Mouse (Mus musculus): ENCODE measurements at regions not wholly inside any gene's neighbourhood (a gene's known extent, or its start where the extent isn't known, plus 50 kb on each side); places are given as distances from the start of the nearest gene placed in this dataset.

DNA sequence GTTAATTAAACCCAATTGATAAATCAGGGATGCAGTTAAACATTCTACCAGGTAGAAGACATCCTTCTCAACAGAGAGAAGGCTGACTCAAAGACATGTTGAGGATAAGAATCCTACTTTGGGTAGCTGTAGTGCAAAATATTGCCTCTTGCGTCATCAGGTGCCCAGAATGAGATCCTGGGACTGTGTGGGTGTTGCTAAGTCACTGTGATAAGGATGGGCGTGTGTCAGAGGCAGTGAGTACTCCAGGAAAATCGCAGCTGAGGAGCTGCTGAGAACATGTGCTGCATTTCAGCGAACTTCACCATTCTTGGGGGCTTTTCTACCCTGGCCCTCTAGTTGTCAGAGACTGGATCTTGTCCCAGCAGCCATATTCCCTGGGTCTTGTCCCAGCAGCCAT lies 244.7 kb downstream of the Tle4 start:
- DNase-seq (ENCODE audit: extremely low spot score, low spot score), result no peak
- no peak overlapping the region for H3K27ac ChIP-seq
- WGBS, result 82% methylated on average over 4 of the region's 4 CpGs
- H3K9me3 ChIP-seq, result no peaks in the 10 kb centered on the region
- H3K36me3 ChIP-seq (replicated peaks), result no peaks in the 10 kb centered on the region
- no peak overlapping the region for H3K4me3 ChIP-seq
- 0 out of 2 replicates have a peak, but pooled peaks cover 7% of the 10 kb centered on the region for H3K27me3 ChIP-seq (ENCODE audit: poor library complexity, severe bottlenecking)
- no peaks in the 10 kb centered on the region; the same call in 1 of the 2 replicates for H3K4me1 ChIP-seq

DNA sequence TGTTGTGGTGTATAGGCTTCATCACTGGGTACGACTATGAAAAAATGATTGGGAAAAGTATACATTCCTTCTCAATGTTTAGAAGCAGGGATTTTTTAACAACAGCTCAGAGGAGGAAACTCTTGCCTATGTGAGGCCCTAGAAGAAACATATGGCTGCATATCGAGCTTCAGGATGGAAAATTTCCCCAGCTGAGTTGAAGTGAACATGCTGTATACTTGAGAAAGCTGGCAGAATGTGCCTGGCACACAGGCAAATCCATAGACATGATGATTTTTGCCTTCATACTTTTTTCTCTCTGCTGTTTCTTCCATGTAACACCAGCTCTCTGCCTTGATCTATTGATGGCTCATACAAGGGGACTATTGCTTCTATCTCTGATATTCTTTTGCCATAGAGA lies 242.7 kb downstream of the Tle4 start:
- no peaks in the 10 kb centered on the region for H3K4me1 ChIP-seq
- H3K4me3 ChIP-seq, result no peak overlapping the region
- H3K27ac ChIP-seq, result no peak overlapping the region
- DNase-seq (ENCODE audit: extremely low spot score, low spot score), result no peak
- H3K36me3 ChIP-seq (replicated peaks), result no peaks in the 10 kb centered on the region
- 89% methylated on average over 2 of the region's 2 CpGs for WGBS
- no peaks in the 10 kb centered on the region for H3K9me3 ChIP-seq
- 0 out of 2 replicates have a peak, but pooled peaks cover 7% of the 10 kb centered on the region for H3K27me3 ChIP-seq (ENCODE audit: poor library complexity, severe bottlenecking)

DNA sequence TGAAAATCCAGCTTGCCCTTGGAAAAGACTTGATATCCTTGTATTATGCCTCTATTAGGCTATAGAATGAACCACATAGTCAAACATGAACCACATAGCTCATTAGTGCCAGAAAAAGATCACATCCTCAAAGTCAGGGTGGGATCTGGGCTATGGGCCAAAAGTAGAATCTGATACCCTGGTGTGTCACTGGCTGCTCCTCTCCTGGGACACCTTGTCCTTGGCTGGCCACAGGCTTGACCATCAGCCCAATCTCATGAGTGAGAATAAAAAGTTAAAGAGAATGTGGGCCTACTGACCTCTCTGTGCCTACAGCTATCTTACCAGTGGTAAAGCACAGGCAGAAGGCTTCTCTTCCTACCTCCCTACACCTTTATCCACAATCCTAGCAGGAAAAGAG lies 241.9 kb downstream of the Tle4 start:
- DNase-seq (ENCODE audit: extremely low spot score, low spot score), result no peak
- H3K36me3 ChIP-seq (replicated peaks), result no peaks in the 10 kb centered on the region
- 0 out of 2 replicates have a peak, but pooled peaks cover 8% of the 10 kb centered on the region for H3K27me3 ChIP-seq (ENCODE audit: poor library complexity, severe bottlenecking)
- H3K4me1 ChIP-seq, result no peaks in the 10 kb centered on the region
- H3K4me3 ChIP-seq, result no peak overlapping the region
- H3K9me3 ChIP-seq, result no peaks in the 10 kb centered on the region
- no peak overlapping the region for H3K27ac ChIP-seq

DNA sequence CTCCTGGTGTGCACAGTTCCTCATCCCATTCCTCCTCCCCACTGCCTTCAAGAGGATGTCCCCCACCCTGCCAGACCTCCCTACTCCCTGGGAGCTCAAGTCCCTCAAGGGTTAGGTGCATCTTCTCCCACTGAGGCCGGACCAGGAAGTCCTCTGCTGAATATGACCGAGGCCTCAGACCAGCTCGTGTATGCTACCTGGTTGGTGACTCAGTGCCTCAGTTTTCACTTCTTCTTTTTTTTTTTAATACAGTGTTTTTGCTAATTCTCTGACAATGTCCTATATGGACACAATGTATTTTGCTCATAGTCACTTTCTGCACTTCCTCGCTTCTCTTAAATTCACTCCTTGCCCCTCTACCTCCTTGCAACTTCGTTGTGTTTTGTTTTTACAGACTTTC lies 237.2 kb downstream of the Tle4 start:
- H3K4me3 ChIP-seq, result no peak overlapping the region
- H3K4me1 ChIP-seq, result no peaks in the 10 kb centered on the region
- H3K27me3 ChIP-seq (ENCODE audit: poor library complexity, severe bottlenecking), result 0 out of 2 replicates have a peak, but pooled peaks cover 3% of the 10 kb centered on the region
- WGBS, result 85% methylated on average over 5 of the region's 5 CpGs
- H3K36me3 ChIP-seq (replicated peaks), result no peaks in the 10 kb centered on the region
- no peak overlapping the region for H3K27ac ChIP-seq
- H3K9me3 ChIP-seq, result no peaks in the 10 kb centered on the region
- no peak for DNase-seq (ENCODE audit: extremely low spot score, low spot score)

DNA sequence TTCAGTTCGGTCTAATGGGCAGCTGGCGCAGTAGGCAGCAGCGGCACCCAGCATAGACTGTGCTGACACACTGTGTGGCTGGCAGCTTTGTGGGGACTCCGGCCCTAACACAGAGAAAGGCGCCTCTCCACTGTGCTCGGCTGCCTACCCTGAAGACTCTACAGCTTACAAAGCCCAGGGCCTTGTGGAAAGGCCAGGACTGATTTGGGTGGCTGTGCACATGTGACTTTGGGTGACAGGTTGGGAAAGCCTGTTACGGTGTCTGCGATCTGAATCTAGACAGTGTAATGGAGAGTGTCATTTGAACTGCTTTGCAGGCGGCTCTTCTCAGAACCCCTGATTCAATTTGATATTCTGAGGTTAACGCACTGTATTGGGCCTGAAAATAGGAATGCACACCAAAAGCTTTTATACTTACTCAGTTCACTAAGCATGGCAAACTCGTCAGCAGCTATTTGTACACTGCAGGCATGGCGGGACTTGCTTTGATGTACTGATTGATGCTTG lies 228.7 kb downstream of the Tle4 start:
- peaks cover 22% of the 10 kb centered on the region for H3K4me1 ChIP-seq
- H3K4me3 ChIP-seq, result no peak overlapping the region
- H3K36me3 ChIP-seq (replicated peaks), result no peaks in the 10 kb centered on the region
- peaks cover 14% of the 10 kb centered on the region; the same call in 1 of the 2 replicates for H3K27me3 ChIP-seq (ENCODE audit: poor library complexity, severe bottlenecking)
- 72% methylated on average over 12 of the region's 12 CpGs for WGBS
- no peak for DNase-seq (ENCODE audit: extremely low spot score, low spot score)
- peak overlapping the region; percentile 65 for H3K27ac ChIP-seq
- H3K9me3 ChIP-seq, result no peaks in the 10 kb centered on the region

DNA sequence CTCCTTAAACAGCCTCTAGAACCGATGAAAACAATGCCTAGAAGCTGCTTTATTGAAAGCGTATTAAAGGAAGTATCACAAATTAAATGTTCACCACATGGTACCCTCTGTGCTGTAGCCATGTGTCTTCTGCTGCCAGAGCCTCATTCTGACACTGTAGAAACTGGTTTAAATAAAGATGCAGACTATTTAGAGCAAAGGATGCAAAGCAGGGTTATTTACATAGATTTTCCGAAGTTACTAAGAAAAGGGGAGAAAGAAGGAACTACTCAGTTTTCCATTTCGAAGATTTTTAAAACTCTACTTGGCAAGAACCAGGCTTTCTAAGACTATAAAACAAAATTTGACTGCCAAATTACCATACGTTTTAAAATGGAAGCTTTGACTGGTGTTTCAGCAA lies 226.5 kb downstream of the Tle4 start:
- no peak for DNase-seq (ENCODE audit: extremely low spot score, low spot score)
- H3K27ac ChIP-seq, result no peak overlapping the region
- 93% methylated on average over 5 of the region's 5 CpGs for WGBS
- no peaks in the 10 kb centered on the region for H3K36me3 ChIP-seq (replicated peaks)
- H3K9me3 ChIP-seq, result no peaks in the 10 kb centered on the region
- peaks cover 14% of the 10 kb centered on the region; the same call in 1 of the 2 replicates for H3K27me3 ChIP-seq (ENCODE audit: poor library complexity, severe bottlenecking)
- H3K4me1 ChIP-seq, result peaks cover 22% of the 10 kb centered on the region
- no peak overlapping the region for H3K4me3 ChIP-seq

DNA sequence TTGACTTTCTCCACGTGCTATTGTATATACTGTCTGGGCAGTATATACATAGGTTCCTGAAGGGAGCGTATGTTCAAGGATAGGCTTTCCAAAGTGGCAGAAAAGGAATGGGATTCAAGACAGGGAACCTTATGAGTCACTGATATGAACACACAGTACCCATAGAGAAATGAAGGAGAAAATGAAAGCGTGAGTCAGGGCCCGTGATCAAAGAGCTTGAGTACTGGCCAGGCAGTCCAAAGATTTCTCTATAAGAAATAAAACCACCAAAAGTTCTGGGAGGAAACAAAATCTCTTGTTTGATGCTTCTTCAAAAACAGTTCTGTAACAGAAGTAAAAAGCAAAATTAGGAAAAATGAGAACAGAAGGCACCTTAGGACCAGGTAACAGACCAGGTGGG lies 223.9 kb downstream of the Tle4 start:
- Histone ChIP-seq H3K4me1 (peaks cover 11% of the 10 kb centered on the region), H3K36me3 (replicated peaks) (no peaks in the 10 kb centered on the region), H3K9me3 (no peaks in the 10 kb centered on the region), H3K27ac (no peak overlapping the region), H3K4me3 (no peak overlapping the region), H3K27me3 (ENCODE audit: poor library complexity, severe bottlenecking) (peaks cover 12% of the 10 kb centered on the region; the same call in 1 of the 2 replicates)
- WGBS, result 95% methylated on average over 4 of the region's 4 CpGs
- DNase-seq (ENCODE audit: extremely low spot score, low spot score), result no peak

DNA sequence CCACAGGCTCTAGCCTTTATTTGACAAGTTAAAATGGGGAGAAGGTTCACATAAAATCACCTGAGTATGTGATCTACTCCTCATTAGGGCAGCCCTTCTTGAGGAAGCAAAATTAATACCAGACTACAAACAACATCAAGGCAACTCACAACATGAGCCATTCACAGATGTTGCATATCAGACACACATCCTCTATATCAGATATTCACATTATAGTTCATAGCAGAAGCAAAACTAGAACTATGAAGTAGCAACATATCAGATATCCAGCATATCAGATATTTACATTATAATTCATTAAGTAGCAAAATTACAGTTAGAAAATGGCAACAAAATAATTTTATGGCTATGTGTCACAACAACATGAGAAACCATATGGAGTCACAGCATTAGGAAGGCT lies 217.0 kb downstream of the Tle4 start:
- Histone ChIP-seq H3K4me3 (no peak overlapping the region), H3K27me3 (ENCODE audit: poor library complexity, severe bottlenecking) (no peaks in the 10 kb centered on the region), H3K9me3 (no peaks in the 10 kb centered on the region), H3K4me1 (no peaks in the 10 kb centered on the region), H3K36me3 (replicated peaks) (no peaks in the 10 kb centered on the region), H3K27ac (no peak overlapping the region)
- DNase-seq (ENCODE audit: extremely low spot score, low spot score), result no peak

DNA sequence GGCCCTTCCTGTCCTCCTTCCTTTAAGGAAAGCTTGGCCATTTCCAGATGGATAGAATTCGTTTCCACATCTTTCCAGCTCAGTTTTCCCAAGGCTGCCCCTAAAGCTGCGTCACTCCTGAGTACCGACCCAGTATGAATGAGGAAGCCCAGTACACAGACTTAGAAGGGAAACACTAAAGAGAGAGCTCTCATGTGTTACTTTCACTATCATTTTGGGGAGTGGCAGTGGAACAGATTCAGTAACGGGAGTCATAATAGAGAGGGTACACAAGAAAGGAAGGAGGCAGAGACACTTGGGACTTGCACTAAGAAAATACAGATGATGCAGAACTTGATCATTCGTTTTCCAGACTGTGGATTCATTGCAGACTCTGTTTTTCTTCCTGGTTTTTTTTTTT lies 210.1 kb downstream of the Tle4 start:
- no peak for DNase-seq (ENCODE audit: extremely low spot score, low spot score)
- WGBS, result 84% methylated on average over 5 of the region's 5 CpGs
- H3K9me3 ChIP-seq, result no peaks in the 10 kb centered on the region
- no peak overlapping the region for H3K27ac ChIP-seq
- H3K4me1 ChIP-seq, result no peaks in the 10 kb centered on the region
- H3K4me3 ChIP-seq, result no peak overlapping the region
- peaks cover 6% of the 10 kb centered on the region; the same call in 1 of the 2 replicates for H3K27me3 ChIP-seq (ENCODE audit: poor library complexity, severe bottlenecking)
- no peaks in the 10 kb centered on the region for H3K36me3 ChIP-seq (replicated peaks)

DNA sequence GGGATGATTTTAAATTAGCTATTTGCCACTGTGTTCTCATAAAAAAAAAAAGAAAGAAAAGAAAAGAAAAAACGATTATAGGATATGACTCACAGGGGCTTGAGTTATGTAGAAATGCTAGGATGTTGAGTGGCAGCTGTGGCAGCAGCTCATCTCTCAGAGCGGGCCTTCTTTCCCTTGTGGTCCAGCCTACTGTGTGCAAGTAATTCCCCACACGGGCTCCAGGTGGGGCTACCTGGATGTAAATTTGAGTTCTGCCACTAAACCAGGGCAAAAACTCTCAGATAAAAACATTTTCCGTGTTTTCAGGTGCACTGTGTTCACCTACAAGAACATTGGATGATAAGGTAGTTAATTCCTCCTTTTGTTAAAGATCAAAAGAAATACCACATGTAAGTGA lies 209.3 kb downstream of the Tle4 start:
- Histone ChIP-seq H3K4me3 (no peak overlapping the region), H3K27ac (no peak overlapping the region), H3K9me3 (no peaks in the 10 kb centered on the region), H3K27me3 (ENCODE audit: poor library complexity, severe bottlenecking) (peaks cover 6% of the 10 kb centered on the region; the same call in 1 of the 2 replicates), H3K4me1 (no peaks in the 10 kb centered on the region), H3K36me3 (replicated peaks) (no peaks in the 10 kb centered on the region)
- 38% methylated on average over 4 of the region's 4 CpGs for WGBS
- DNase-seq (ENCODE audit: extremely low spot score, low spot score), result no peak

DNA sequence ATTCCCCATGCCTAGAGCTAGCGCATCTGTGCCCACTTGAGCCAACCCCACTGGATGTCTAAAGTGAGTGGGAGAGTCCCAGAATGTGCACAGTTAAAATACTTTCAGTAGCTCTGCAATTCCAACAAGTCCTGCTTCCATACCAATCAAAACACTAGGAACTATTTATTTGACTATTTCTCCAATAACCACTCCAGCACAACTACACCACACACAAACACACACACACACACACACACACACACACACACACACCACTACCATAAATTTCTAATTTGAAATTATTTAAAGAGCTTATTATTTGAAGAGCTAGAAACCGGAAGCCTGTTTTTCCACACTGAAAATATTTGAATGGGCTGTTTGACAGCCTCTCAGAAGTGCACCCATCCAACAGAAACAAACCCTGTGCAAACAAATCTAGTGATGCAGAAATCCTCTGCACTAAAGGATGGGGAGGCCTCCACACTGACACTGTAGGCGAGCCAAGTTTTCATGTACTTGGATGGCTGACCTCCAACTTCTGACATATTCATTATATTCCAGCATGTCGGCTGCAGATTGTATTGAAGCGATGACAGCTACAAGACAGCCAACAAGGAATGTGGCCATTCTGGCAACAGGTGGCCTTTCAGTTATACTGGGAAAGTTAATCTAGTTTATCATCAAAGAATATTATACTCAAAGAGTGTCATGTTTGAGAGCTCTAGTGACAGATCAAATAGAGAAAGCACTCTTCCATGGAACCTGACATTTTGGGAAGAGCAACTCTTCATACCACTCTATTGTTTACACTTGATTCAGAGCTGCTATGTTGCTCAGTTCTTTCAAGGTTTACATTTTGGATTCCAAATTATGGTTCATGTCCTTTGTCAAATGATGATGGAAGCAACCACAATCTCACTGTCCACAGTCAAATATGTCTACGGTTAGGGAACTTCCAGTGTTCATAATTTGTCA lies 207.7 kb downstream of the Tle4 start:
- WGBS, result 93% methylated on average over 6 of the region's 6 CpGs
- H3K36me3 ChIP-seq (replicated peaks), result no peaks in the 10 kb centered on the region

DNA sequence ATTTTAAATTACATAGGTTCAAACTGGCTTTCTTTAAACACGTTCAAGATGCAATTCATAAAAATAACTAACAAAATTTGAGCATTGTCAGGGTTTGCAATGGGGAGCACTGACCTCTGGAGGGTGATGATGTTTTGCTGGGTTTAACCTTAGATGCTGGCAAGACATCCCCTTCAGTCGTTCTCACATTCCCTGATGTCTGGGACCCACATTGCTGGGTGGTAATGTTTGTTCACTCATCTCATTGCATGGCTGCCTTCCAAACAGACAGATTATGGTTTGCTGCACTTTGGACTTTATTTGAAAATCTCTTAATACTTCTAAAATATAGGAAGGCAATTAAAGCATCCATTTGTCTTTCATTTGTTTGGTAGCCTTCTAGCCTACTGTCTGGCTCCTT lies 206.9 kb downstream of the Tle4 start:
- H3K27ac ChIP-seq, result no peak overlapping the region
- no peaks in the 10 kb centered on the region for H3K9me3 ChIP-seq
- H3K27me3 ChIP-seq (ENCODE audit: poor library complexity, severe bottlenecking), result peaks cover 6% of the 10 kb centered on the region; the same call in 1 of the 2 replicates
- no peak overlapping the region for H3K4me3 ChIP-seq
- DNase-seq (ENCODE audit: extremely low spot score, low spot score), result no peak
- WGBS, result 81% methylated on average over 2 of the region's 2 CpGs
- no peaks in the 10 kb centered on the region for H3K36me3 ChIP-seq (replicated peaks)
- H3K4me1 ChIP-seq, result no peaks in the 10 kb centered on the region

More for the DNA sequence above, 207.7 kb downstream of the Tle4 start:
- Histone ChIP-seq H3K4me3 (no peak overlapping the region), H3K27ac (no peak overlapping the region), H3K9me3 (no peaks in the 10 kb centered on the region), H3K27me3 (ENCODE audit: poor library complexity, severe bottlenecking) (peaks cover 6% of the 10 kb centered on the region; the same call in 1 of the 2 replicates), H3K4me1 (no peaks in the 10 kb centered on the region)
- no peak for DNase-seq (ENCODE audit: extremely low spot score, low spot score)

All from forebrain, embryonic 10.5 days (tissue).